Mouse (Mus musculus) CH12.LX (cell line): ENCODE measurements around the gene Gjc1. TPM values are rescaled to one million over a fixed set of nuclear protein-coding genes. Genes with fewer than 3 reads are reported as not detected.
A peak's percentile ranks its signal among the peaks of the same experiment; 100 is the strongest.

Experiments used
- DNase-seq: peaks from one replicate; pipeline ENCODE4 v3.0.0-alpha.2; 2013; ENCODE audit errors: extremely low read depth
- H3K27ac ChIP-seq: 2 replicates; pipeline ENCODE4 v1.5.1; 2012; ENCODE audit warnings: low read depth, mild to moderate bottlenecking, control low read depth, moderate library complexity; ENCODE audit not compliant: insufficient read depth
- H3K27me3 ChIP-seq: replicated peaks from 2 replicates; pipeline ENCODE3; 2012; ENCODE audit warnings: inconsistent platforms
- H3K36me3 ChIP-seq, 2 experiments: replicated peaks in 1 of 2; 2 replicates each; pipeline versions ENCODE3 to v1.6.1; 2012; ENCODE audit warnings: inconsistent platforms in 1 of 2, low read length in 1 of 2, mild to moderate bottlenecking in 1 of 2, mixed read lengths in 1 of 2, moderate library complexity in 1 of 2; ENCODE audit not compliant: control insufficient read depth in 1 of 2, insufficient read depth in 1 of 2
- H3K4me1 ChIP-seq, 2 experiments: 2 replicates each; pipeline ENCODE4 v1.6.1; 2012; ENCODE audit warnings: inconsistent platforms in 1 of 2, moderate library complexity in 1 of 2; ENCODE audit not compliant: insufficient read depth in 2 of 2, control insufficient read depth in 1 of 2
- H3K4me2 ChIP-seq: 2 replicates; pipeline ENCODE4 v1.6.1; 2012; ENCODE audit warnings: low read depth, mild to moderate bottlenecking, control low read depth; ENCODE audit not compliant: poor library complexity, insufficient read depth, severe bottlenecking
- H3K4me3 ChIP-seq, 3 experiments: fragments of 150-350 bp in 1 of 3; sonication (generic) in 1 of 3; replicated peaks in 1 of 3; 2 replicates each; pipeline versions ENCODE3 to v1.5.1; 2011 to 2012; ENCODE audit warnings: low read depth in 2 of 3, low read length in 2 of 3, mild to moderate bottlenecking in 2 of 3, moderate library complexity in 2 of 3, control low read depth in 1 of 3, improper control_type of control experiment in 1 of 3, inconsistent platforms in 1 of 3, mixed read lengths in 1 of 3; ENCODE audit not compliant: poor library complexity in 1 of 3
- H3K79me2 ChIP-seq: replicated peaks from 2 replicates; pipeline ENCODE4 v1.6.1; 2012; ENCODE audit warnings: mild to moderate bottlenecking, moderate library complexity; ENCODE audit not compliant: control insufficient read depth, poor library complexity, insufficient read depth, severe bottlenecking; ENCODE audit errors: extremely low read depth
- H3K9ac ChIP-seq: 2 replicates; pipeline ENCODE4 v1.6.1; 2012; ENCODE audit warnings: low read depth, mild to moderate bottlenecking, control low read depth, moderate library complexity; ENCODE audit not compliant: insufficient read depth
- H3K9me3 ChIP-seq: replicated peaks from 2 replicates; pipeline ENCODE3; 2012; ENCODE audit warnings: low read length, inconsistent platforms, mixed read lengths
- BHLHE40 ChIP-seq: IDR thresholded peaks from 2 replicates; pipeline ENCODE4 v1.6.1; 2011; ENCODE audit warnings: mild to moderate bottlenecking, low read depth, low read length, improper control_type of control experiment
- CHD2 ChIP-seq: IDR thresholded peaks from 2 replicates; pipeline ENCODE4 v1.6.1; 2011; ENCODE audit warnings: low read length, improper control_type of control experiment
- ELF1 ChIP-seq: IDR thresholded peaks from 2 replicates; pipeline ENCODE4 v1.6.1; 2014; ENCODE audit warnings: low read depth, mild to moderate bottlenecking, inconsistent platforms, low read length, improper control_type of control experiment
- ETS1 ChIP-seq: conservative IDR thresholded peaks from 2 replicates; pipeline ENCODE4 v1.6.1; 2012; ENCODE audit warnings: low read depth, mild to moderate bottlenecking, inconsistent platforms, low read length, improper control_type of control experiment, moderate library complexity
- GABPA ChIP-seq: IDR thresholded peaks from 2 replicates; pipeline ENCODE4 v1.6.1; 2012; ENCODE audit warnings: low read depth, low read length, improper control_type of control experiment, inconsistent platforms; ENCODE audit not compliant: insufficient replicate concordance
- HCFC1 ChIP-seq: IDR thresholded peaks from 2 replicates; pipeline ENCODE4 v1.6.1; 2012; ENCODE audit warnings: low read depth, mild to moderate bottlenecking, inconsistent platforms, low read length, improper control_type of control experiment
- MAFK ChIP-seq: IDR thresholded peaks from 2 replicates; pipeline ENCODE4 v1.6.1; 2011; ENCODE audit warnings: low read length, improper control_type of control experiment; ENCODE audit not compliant: insufficient replicate concordance
- MAX ChIP-seq: IDR thresholded peaks from 2 replicates; pipeline ENCODE4 v1.6.1; 2011; ENCODE audit warnings: low read length, improper control_type of control experiment
- MAZ ChIP-seq: IDR thresholded peaks from 2 replicates; pipeline ENCODE4 v1.6.1; 2012; ENCODE audit warnings: low read depth, mild to moderate bottlenecking, inconsistent platforms, low read length, improper control_type of control experiment, moderate library complexity
- MXI1 ChIP-seq: IDR thresholded peaks from 2 replicates; pipeline ENCODE4 v1.6.1; 2011; ENCODE audit warnings: mild to moderate bottlenecking, low read depth, low read length, improper control_type of control experiment
- MYC ChIP-seq: IDR thresholded peaks from 2 replicates; pipeline ENCODE4 v1.6.1; 2011; ENCODE audit warnings: low read depth, mild to moderate bottlenecking, improper control_type of control experiment, low read length
- NRF1 ChIP-seq: IDR thresholded peaks from 2 replicates; pipeline ENCODE4 v1.6.1; 2014; ENCODE audit warnings: low read depth, mild to moderate bottlenecking, inconsistent platforms, low read length, improper control_type of control experiment, moderate library complexity
- POLR2A ChIP-seq: IDR thresholded peaks from 2 replicates; pipeline ENCODE4 v1.6.1; 2011; ENCODE audit warnings: low read depth, mild to moderate bottlenecking, improper control_type of control experiment, low read length
- POLR2AphosphoS2 ChIP-seq: IDR thresholded peaks from 2 replicates; pipeline ENCODE4 v1.6.1; 2011; ENCODE audit warnings: low read depth, low read length, improper control_type of control experiment
- RAD21 ChIP-seq: IDR thresholded peaks from 2 replicates; pipeline ENCODE4 v1.6.1; 2011; ENCODE audit warnings: low read depth, mild to moderate bottlenecking, low read length, improper control_type of control experiment, moderate library complexity
- TCF12 ChIP-seq: IDR thresholded peaks from 2 replicates; pipeline ENCODE4 v1.6.1; 2014; ENCODE audit warnings: low read depth, mild to moderate bottlenecking, inconsistent platforms, low read length, improper control_type of control experiment
- USF1 ChIP-seq: IDR thresholded peaks from 2 replicates; pipeline ENCODE4 v1.6.1; 2014; ENCODE audit warnings: low read depth, mild to moderate bottlenecking, inconsistent platforms, low read length, improper control_type of control experiment
- USF2 ChIP-seq: conservative IDR thresholded peaks from 2 replicates; pipeline ENCODE4 v1.6.1; 2011; ENCODE audit warnings: low read depth, low read length, improper control_type of control experiment
- ZC3H11A ChIP-seq: IDR thresholded peaks from 2 replicates; pipeline ENCODE4 v1.6.1; 2012; ENCODE audit warnings: low read depth, mild to moderate bottlenecking, inconsistent platforms, low read length, improper control_type of control experiment
- ZKSCAN1 ChIP-seq: IDR thresholded peaks from 2 replicates; pipeline ENCODE4 v1.6.1; 2012; ENCODE audit warnings: low read depth, inconsistent platforms, low read length, improper control_type of control experiment, borderline replicate concordance
- ZMIZ1 ChIP-seq: IDR thresholded peaks from 2 replicates; pipeline ENCODE4 v1.6.1; 2012; ENCODE audit warnings: low read depth, mild to moderate bottlenecking, inconsistent platforms, low read length, improper control_type of control experiment
- ZNF384 ChIP-seq: IDR thresholded peaks from 2 replicates; pipeline ENCODE4 v1.6.1; 2012; ENCODE audit warnings: low read depth, low read length, improper control_type of control experiment, inconsistent platforms
- dilution Hi-C: fragments of 300-500 bp; cut with MboI; formaldehyde crosslinking; loops from 2 replicates; pipeline ENCODE4 v1.14.3; 2020; ENCODE audit warnings: low sequenced_read_pairs; ENCODE audit not compliant: extremely low pct_unique_long_range_greater_than_20kb, extremely low pct_ligation_motif_present
- in situ Hi-C: fragments of 300-500 bp; cut with MboI; formaldehyde crosslinking; loops from 3 replicates; pipeline ENCODE4 v1.14.3; 2019; ENCODE audit warnings: low sequenced_read_pairs, low pct_ligation_motif_present, low pct_unique_long_range_greater_than_20kb, mixed read lengths
- polyA plus RNA-seq: library from polyadenylated mRNA; unstranded; fragments of >175 nt; gene quantifications from 2 replicates; pipeline ENCODE4 v1.2.1, GENCODE M21; 2012; ENCODE audit warnings: low read depth; ENCODE audit not compliant: insufficient read length
- total RNA-seq, 2 experiments: library from RNA; depleted of rRNA; stranded (reverse); fragments of 300-350 nt in 1 of 2; fragments of >200 nt in 1 of 2; gene quantifications; 2 replicates each; pipeline ENCODE4 v1.2.3; 2012 to 2014

Gjc1 gene
- total and polyA plus RNA-seq, 3 experiments, result not detected

DNA sequence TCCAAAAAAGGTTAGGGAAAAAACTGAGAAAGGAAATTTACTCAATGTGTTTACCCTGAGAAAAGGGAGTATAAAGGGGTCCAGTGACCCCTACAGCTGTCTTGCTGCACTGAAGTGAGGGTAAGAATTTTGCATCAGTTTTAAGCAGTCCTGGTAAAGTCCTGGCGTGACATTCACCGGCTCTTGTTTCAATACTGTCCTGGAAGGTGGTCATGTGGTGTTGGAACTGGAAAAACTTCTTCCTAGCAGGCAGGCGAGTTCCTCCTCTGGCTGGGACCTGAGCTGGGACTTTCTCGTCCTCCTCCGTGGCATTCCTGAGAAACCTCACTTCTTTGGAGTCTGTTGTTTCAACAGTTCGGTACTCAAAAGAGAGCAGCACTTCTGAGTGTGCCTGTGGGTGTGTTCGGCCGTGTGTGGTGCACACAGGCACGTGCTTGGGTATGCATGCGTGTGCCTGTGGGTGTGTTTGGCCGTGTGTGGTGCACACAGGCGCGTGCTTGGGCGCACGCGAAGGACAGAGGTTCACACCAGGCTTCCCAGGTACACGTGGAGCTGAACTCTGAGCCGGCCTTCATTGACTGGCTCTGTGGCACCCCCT, 13.3 kb upstream of the Gjc1 start:
- H3K4me2 ChIP-seq, result no peak overlapping the region
- in situ Hi-C loops (no loop called here), dilution Hi-C loops (no loop called here)
- no peak overlapping the region for H3K9ac ChIP-seq
- H3K4me3 ChIP-seq, result no peak overlapping the region
- TF ChIP-seq ETS1 (no peak), BHLHE40 (peak; percentile 50), MYC (no peak), POLR2A (no peak)
- no peak for DNase-seq
- no peaks in the 10 kb centered on the region for H3K79me2 ChIP-seq
- no peak overlapping the region for H3K27ac ChIP-seq
- peaks cover 7% of the 10 kb centered on the region for H3K9me3 ChIP-seq
- peaks cover 12% of the 10 kb centered on the region for H3K27me3 ChIP-seq
- H3K4me1 ChIP-seq, result peaks cover 0 to 9% of the 10 kb centered on the region in 2 experiments; a peak in 2 of 4 replicates
- peaks cover 12 to 30% of the 10 kb centered on the region in 2 experiments for H3K36me3 ChIP-seq

DNA sequence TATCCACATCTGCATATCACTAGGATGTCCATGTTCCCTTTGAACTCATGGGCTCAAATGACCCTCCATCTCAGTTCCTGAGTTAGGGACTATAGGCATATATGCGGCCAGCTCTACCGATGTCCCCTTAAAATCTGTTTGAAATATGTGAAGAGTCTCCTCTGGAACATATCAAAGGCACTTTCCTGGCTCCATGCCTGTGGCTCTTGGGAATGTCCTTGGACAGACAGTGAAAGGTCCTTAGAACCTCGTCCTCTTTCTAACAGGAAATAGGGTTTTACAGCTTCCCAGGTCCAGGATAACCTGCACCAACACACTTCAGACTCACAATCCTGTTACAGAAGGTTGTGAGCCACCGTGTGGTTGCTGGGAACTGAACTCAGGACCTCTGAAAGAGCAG, 10.8 kb upstream of the Gjc1 start:
- peaks cover 3 to 5% of the 10 kb centered on the region in 2 experiments; a peak in 3 of 4 replicates for H3K4me1 ChIP-seq
- no peak overlapping the region for H3K4me2 ChIP-seq
- H3K27ac ChIP-seq, result no peak overlapping the region
- H3K36me3 ChIP-seq, result peaks cover 0 to 6% of the 10 kb centered on the region in 2 experiments
- DNase-seq, result no peak
- peaks cover 18% of the 10 kb centered on the region for H3K27me3 ChIP-seq
- dilution Hi-C loops, result no loop called here
- peaks cover 7% of the 10 kb centered on the region for H3K9me3 ChIP-seq
- H3K79me2 ChIP-seq, result no peaks in the 10 kb centered on the region
- TF ChIP-seq RAD21 (no peak), USF2 (no peak), CHD2 (no peak), USF1 (no peak), ELF1 (no peak), POLR2A (no peak), ZNF384 (no peak), BHLHE40 (no peak), MXI1 (no peak), GABPA (no peak), HCFC1 (no peak), ZMIZ1 (no peak), NRF1 (no peak), MAZ (no peak), TCF12 (no peak), ZKSCAN1 (no peak), MAFK (no peak), ZC3H11A (no peak), MAX (no peak), POLR2AphosphoS2 (no peak)
- H3K9ac ChIP-seq, result no peak overlapping the region
- in situ Hi-C loops, result no loop called here
- no peak overlapping the region for H3K4me3 ChIP-seq
